Mouse (Mus musculus): ENCODE measurements around the gene Rpl18. TPM values are rescaled to one million over a fixed set of nuclear protein-coding genes. Genes with fewer than 3 reads are reported as not detected.
A peak's percentile ranks its signal among the peaks of the same experiment; 100 is the strongest.

Rpl18 gene
- polyA plus RNA-seq, 1 experiment from 2014 or later = 721 TPM

GRCm38 (mm10) chr7:45709677-45710355, 5.4 kb upstream of the Rpl18 start:
- peak overlapping the region; percentile 80 for H3K27ac ChIP-seq (replicated peaks)
- H3K9ac ChIP-seq (replicated peaks) = peak overlapping the region; percentile 50
- ATAC-seq (ENCODE audit: low FRiP score, low read depth) = no peak
- H3K27me3 ChIP-seq = peaks cover 8% of the 10 kb centered on the region; the same call in 1 of the 2 replicates
- 71% methylated on average over 14 of the region's 14 CpGs for WGBS
- peaks cover 69% of the 10 kb centered on the region for H3K4me1 ChIP-seq
- 0 out of 2 replicates have a peak overlapping the region, but pooled peaks have one; percentile 2 for H3K4me2 ChIP-seq (replicated peaks)
- no peak overlapping the region for H3K4me3 ChIP-seq
- peaks cover 39% of the 10 kb centered on the region for H3K36me3 ChIP-seq
- H3K9me3 ChIP-seq = no peaks in the 10 kb centered on the region

DNA sequence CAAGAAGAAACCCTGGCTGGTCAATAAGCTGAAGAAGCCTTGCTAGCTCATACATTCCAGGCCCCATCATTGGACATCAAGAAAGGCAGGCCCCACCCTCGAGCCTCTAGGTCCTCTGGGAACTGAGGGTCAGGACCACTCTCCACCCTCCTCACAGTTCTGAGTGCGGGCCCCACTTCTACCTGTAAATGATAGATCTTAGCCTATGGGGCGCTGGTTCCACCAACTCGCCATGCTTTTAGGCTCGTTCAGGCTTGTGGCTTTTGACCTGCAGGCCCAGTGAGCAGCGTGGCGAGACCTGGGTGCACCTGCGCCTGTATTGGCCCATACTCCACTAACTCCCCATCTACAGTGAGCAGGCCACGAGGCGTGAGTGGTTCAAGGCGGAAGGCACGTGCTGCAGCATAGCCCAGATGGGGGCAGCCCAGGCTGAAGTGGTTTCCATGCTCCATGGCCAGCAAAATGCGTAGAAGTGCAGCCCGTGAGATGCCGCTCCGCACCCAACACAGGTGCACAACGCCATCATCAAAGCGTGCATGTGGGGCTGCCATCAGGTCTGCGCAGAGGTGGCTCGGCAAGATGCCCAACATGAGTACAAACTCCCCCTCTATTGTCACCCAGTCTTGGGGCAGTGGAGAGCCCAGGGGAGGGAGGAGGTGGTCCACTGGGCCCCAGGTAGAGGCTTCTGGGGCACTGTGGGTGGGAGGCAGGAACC, 4.6 kb upstream of the Rpl18 start:
- peaks cover 39% of the 10 kb centered on the region for H3K36me3 ChIP-seq
- peaks cover 8% of the 10 kb centered on the region; the same call in 1 of the 2 replicates for H3K27me3 ChIP-seq
- peak overlapping the region; percentile 80 for H3K27ac ChIP-seq (replicated peaks)
- 93% methylated on average over 20 of the region's 20 CpGs for WGBS
- no peak overlapping the region for H3K4me2 ChIP-seq (replicated peaks)
- no peak for ATAC-seq (ENCODE audit: low FRiP score, low read depth)
- no peak overlapping the region for H3K4me3 ChIP-seq
- no peaks in the 10 kb centered on the region for H3K9me3 ChIP-seq
- no peak overlapping the region for H3K9ac ChIP-seq (replicated peaks)
- H3K4me1 ChIP-seq = peaks cover 67% of the 10 kb centered on the region

- no peak for ATAC-seq (ENCODE audit: low FRiP score, low read depth)
- no peak overlapping the region for H3K4me3 ChIP-seq
- H3K4me1 ChIP-seq = peaks cover 67% of the 10 kb centered on the region
- H3K4me2 ChIP-seq (replicated peaks) = no peak overlapping the region
- H3K9me3 ChIP-seq = no peaks in the 10 kb centered on the region
- no peak overlapping the region for H3K9ac ChIP-seq (replicated peaks)
- H3K36me3 ChIP-seq = peaks cover 39% of the 10 kb centered on the region
- no peak overlapping the region for H3K27ac ChIP-seq (replicated peaks)
- WGBS = 92% methylated on average over 24 of the region's 24 CpGs
- H3K27me3 ChIP-seq = peaks cover 7% of the 10 kb centered on the region; the same call in 1 of the 2 replicates
Measured at GRCm38 (mm10) chr7:45711316-45712021, 3.8 kb upstream of the Rpl18 start.

GRCm38 (mm10) chr7:45712022-45712757, 3.1 kb upstream of the Rpl18 start:
- Histone ChIP-seq H3K9me3 (no peaks in the 10 kb centered on the region), H3K9ac (replicated peaks) (0 out of 2 replicates have a peak overlapping the region, but pooled peaks have one; percentile 20), H3K27me3 (peaks cover 3% of the 10 kb centered on the region; the same call in 1 of the 2 replicates), H3K4me2 (replicated peaks) (no peak overlapping the region), H3K27ac (replicated peaks) (no peak overlapping the region), H3K36me3 (peaks cover 39% of the 10 kb centered on the region), H3K4me1 (peaks cover 67% of the 10 kb centered on the region), H3K4me3 (no peak overlapping the region)
- no peak for ATAC-seq (ENCODE audit: low FRiP score, low read depth)
- 89% methylated on average over 21 of the region's 21 CpGs for WGBS

DNA sequence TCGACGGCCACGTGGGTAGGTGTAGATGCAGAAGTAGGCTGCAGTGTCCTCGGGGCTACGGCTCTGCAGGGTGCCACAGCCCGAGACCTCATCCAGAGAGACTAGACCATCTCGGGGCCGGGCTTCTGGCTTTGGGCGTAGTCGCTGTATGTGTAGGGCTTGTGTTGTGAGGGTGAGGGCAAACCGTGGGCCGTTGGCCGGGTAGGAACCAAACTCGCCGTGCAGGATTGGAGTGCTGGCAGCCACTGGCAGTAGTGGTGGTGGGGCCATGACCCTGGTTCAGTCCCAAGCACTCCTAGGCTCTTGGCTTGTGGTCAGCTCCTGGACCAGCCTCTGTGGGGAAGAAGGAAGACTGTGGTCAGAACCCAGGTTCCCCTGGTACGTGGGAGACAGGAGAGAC, 1.9 kb upstream of the Rpl18 start:
- ATAC-seq (ENCODE audit: low FRiP score, low read depth) = no peak
- Histone ChIP-seq H3K36me3 (peaks cover 39% of the 10 kb centered on the region), H3K4me1 (peaks cover 55% of the 10 kb centered on the region), H3K27ac (replicated peaks) (no peak overlapping the region), H3K27me3 (no peaks in the 10 kb centered on the region), H3K4me2 (replicated peaks) (no peak overlapping the region), H3K9me3 (no peaks in the 10 kb centered on the region), H3K9ac (replicated peaks) (no peak overlapping the region), H3K4me3 (no peak overlapping the region)
- WGBS = 93% methylated on average over 16 of the region's 16 CpGs

GRCm38 (mm10) chr7:45713881-45714520, 1.3 kb upstream of the Rpl18 start:
- H3K9ac ChIP-seq (replicated peaks) = peak overlapping the region; percentile 81; the same call in 1 of the 2 replicates
- no peaks in the 10 kb centered on the region for H3K9me3 ChIP-seq
- WGBS = 86% methylated on average over 6 of the region's 6 CpGs
- H3K27ac ChIP-seq (replicated peaks) = no peak overlapping the region
- peaks cover 54% of the 10 kb centered on the region for H3K4me1 ChIP-seq
- peak overlapping the region; percentile 92 for H3K4me2 ChIP-seq (replicated peaks)
- peaks cover 39% of the 10 kb centered on the region for H3K36me3 ChIP-seq
- ATAC-seq (ENCODE audit: low FRiP score, low read depth) = no peak
- no peaks in the 10 kb centered on the region for H3K27me3 ChIP-seq
- H3K4me3 ChIP-seq = peak overlapping the region; percentile 76

DNA sequence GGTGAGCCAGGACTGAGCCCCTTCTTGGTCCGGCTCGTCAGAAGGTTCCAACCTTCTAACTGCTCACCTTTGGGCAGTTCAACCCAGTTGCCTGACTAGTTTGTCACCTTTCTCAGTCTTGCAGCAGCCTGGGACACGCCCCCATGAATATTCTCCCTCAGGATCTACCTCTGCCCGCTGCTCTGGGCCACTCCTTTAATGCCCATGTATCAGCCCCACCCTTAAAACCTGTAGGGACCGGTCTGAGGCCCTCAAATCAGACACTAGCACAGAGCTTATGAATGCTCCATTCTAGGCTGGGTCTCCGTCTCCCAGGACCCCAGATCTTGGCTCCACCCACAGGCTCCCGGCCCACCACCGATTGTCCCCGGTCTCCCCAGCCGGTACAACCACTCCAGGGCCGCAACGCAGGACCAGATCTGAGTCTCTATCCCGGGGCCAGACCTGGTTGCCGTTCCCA, 597 bp upstream of the Rpl18 start:
- peak; percentile 62 for ATAC-seq (ENCODE audit: low FRiP score, low read depth)

DNA sequence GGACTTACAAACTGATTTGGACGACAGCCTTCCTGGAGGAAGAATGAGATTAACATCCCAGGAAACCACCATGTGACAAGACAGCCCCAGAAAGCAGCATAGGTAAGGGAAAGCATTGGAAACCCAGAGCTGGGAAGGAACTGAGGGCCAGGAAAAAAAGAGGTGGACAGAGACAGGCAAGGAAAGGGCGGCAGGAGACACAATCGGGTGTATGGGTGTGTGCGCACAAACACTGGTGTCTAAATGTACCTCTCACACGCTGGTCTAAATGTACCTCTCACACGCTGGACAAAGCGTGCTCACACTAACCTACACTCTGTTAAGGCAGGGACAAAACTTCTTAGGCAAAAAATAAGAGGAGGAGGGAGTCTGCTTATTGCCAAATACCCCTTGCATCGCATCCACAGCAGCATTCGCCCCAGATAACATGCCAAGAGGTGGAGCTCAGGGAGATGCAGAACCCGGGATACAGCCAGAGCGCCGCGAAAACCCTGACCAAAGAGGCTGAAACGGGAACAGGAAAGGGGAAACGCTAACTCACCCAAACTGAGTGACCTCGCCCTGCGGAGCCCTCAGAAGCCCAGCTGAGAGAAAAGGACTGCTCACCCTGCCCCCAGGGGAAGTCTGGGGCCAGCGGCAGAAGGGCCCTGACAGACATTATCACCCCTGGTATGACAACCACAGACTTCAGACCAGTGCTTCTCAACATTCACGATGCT, 643 bp downstream of the Rpl18 start:
- peak overlapping the region; percentile 76 for H3K4me3 ChIP-seq
- H3K4me2 ChIP-seq (replicated peaks) = peak overlapping the region; percentile 92
- H3K36me3 ChIP-seq = peaks cover 46% of the 10 kb centered on the region
- H3K27ac ChIP-seq (replicated peaks) = peak overlapping the region; percentile 68
- peaks cover 48% of the 10 kb centered on the region for H3K4me1 ChIP-seq
- ATAC-seq (ENCODE audit: low FRiP score, low read depth) = no peak
- no peaks in the 10 kb centered on the region for H3K9me3 ChIP-seq
- 85% methylated on average over 19 of the region's 19 CpGs for WGBS
- peak overlapping the region; percentile 98 for H3K9ac ChIP-seq (replicated peaks)
- H3K27me3 ChIP-seq = no peaks in the 10 kb centered on the region

More for the DNA sequence above, 597 bp upstream of the Rpl18 start:
- WGBS = 11% methylated on average over 14 of the region's 14 CpGs
- Histone ChIP-seq H3K4me1 (peaks cover 54% of the 10 kb centered on the region), H3K9me3 (no peaks in the 10 kb centered on the region), H3K27me3 (no peaks in the 10 kb centered on the region), H3K36me3 (peaks cover 45% of the 10 kb centered on the region), H3K9ac (replicated peaks) (peak overlapping the region; percentile 81), H3K27ac (replicated peaks) (peak overlapping the region; percentile 49), H3K4me3 (peak overlapping the region; percentile 76), H3K4me2 (replicated peaks) (peak overlapping the region; percentile 92)

- WGBS = 87% methylated on average over 3 of the region's 3 CpGs
- Histone ChIP-seq H3K4me1 (peaks cover 46% of the 10 kb centered on the region), H3K4me3 (peak overlapping the region; percentile 91), H3K36me3 (peaks cover 46% of the 10 kb centered on the region), H3K27ac (replicated peaks) (no peak overlapping the region), H3K4me2 (replicated peaks) (peak overlapping the region; percentile 92), H3K9ac (replicated peaks) (peak overlapping the region; percentile 98), H3K27me3 (no peaks in the 10 kb centered on the region), H3K9me3 (no peaks in the 10 kb centered on the region)
- ATAC-seq (ENCODE audit: low FRiP score, low read depth) = no peak
Measured at GRCm38 (mm10) chr7:45716460-45716857, 1.2 kb downstream of the Rpl18 start.

DNA sequence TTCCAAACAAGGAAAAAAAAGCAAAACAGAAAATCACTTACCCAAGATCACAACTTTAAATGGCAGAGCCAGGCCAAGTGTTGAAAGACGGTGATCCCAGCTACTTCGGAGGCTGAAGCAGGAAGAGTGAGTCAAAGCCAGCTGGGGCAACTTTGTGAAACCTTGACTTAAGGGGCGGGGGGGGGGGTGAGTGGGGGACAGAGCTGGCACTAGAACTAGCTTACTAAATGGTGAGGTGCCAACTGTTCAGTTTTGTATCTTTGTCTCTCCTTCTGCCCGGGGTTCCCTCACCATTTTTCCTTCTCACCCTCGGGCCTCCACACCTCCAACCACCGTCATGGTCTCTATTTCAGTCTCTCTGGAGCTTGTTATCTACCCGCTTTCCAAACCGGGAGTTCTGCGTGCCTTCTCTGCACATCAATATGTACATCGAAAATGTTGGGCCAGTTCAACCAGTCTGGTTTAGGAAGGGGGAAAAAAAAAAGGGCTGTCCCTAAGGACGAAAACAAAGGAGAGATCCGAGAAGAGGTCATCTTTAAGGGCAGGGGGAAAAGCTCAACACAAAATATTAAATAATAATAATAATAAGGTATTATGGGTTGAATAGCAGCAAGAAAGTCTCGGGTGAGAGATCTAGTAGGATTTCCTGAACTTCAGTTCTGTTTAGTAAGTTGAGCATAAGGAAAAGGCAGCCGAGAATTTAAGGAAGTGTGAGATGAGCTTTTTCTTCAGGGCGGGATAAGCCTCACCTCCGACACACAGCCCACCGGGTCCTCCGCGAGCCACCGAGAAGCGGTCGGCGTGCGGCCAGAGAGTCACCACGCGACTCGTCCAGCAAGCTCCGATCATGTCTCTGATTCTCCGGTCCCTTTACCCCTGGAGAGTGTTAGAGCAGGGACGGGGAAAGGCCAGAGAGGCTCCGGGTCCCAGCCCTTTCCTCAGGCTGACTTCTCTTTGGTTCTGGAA, 2.0 kb downstream of the Rpl18 start:
- 13% methylated on average over 31 of the region's 31 CpGs for WGBS
- peak; percentile 16 for ATAC-seq (ENCODE audit: low FRiP score, low read depth)
- H3K27me3 ChIP-seq = no peaks in the 10 kb centered on the region
- H3K36me3 ChIP-seq = peaks cover 46% of the 10 kb centered on the region
- H3K4me3 ChIP-seq = peak overlapping the region; percentile 91
- peak overlapping the region; percentile 92 for H3K4me2 ChIP-seq (replicated peaks)
- peak overlapping the region; percentile 98 for H3K9ac ChIP-seq (replicated peaks)
- peak overlapping the region; percentile 89 for H3K27ac ChIP-seq (replicated peaks)
- H3K9me3 ChIP-seq = no peaks in the 10 kb centered on the region
- peaks cover 46% of the 10 kb centered on the region for H3K4me1 ChIP-seq
